Mouse (Mus musculus) subcutaneous adipose tissue, adult 2 months (tissue): ENCODE data around the gene Utf1. TPM values are rescaled to one million over a fixed set of nuclear protein-coding genes. Genes with fewer than 3 reads are reported as not detected.

ENCODE experiments used
- polyA plus RNA-seq: library from polyadenylated mRNA; depleted of rRNA; stranded (reverse); fragments of >200 nt; gene quantifications from 2 replicates; pipeline ENCODE4 v1.2.3, GENCODE M21; 2012; ENCODE audit warnings: low replicate concordance; rRNA removed

The Utf1 gene
- polyA plus RNA-seq = not detected in 2 replicates

DNA sequence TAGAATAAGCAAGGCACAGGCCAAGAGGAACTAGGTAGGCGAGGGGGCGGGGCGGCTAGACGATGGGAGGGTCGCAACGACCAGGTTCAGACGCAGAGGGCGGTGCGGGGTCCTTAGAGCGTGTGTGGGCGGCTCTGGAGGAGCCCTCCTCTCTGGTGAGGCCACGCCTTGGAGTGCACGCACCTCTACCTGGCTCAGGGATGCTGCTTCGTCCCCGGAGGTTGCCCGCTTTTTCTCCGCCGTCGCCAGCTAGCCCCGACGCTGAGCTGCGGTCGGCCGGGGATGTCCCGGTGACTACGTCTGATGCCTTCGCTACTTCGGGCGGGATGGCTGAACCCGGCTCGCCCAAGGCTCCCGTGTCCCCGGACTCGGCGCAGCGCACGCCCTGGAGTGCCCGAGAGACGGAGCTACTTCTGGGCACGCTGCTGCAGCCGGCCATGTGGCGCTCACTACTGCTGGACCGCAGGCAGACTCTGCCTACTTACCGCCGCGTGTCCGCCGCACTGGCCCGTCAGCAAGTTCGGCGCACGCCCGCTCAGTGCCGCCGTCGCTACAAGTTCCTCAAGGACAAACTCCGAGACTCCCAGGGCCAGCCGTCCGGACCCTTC, at the start of gene Utf1:
Gene Utf1 (plus strand): TSS at position 116 of the 608 bp plus-strand sequence.

GRCm38 (mm10) chr7:139894655-139895557, 48.7 kb upstream of the Utf1 start, which contains the start of gene Kndc1:
TSS of gene Kndc1 (plus strand) at chr7:139894696.

GRCm38 (mm10) chr7:139978278-139978892, 34.8 kb downstream of the Utf1 start, which contains the start of gene 6430531B16Rik:
TSS of gene 6430531B16Rik (minus strand) at chr7:139978755.

DNA sequence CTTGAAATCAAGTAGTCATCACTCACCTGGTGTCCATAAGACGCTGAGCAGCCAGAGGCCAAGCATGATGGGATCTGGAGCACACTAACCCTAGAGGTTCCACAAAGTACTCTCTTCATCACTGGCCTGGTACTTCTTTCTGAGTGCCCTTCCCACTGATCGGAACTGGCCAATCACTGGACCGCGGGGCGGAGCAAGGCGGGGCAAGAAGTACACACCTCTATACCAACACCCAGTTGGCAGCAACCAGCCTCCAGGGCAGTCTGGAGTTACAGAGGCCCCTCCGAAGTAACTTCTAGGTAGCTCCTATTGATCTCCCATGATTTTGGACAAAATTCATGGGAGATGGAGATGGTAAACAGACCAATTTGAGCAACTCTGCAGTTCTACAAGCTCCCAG, 48.8 kb downstream of the Utf1 start, which contains the start of gene Adam8:
Gene Adam8 (minus strand): TSS at position 157 of the 400 bp plus-strand sequence.

Other genes starting within 250 kb of the Utf1 start
- gene Adgra1, start 109.6 kb upstream of the Utf1 start, polyA plus RNA-seq = 0.18 TPM in 1 of 2 replicates, not detected in the other
- gene Kndc1, start 49.1 kb upstream of the Utf1 start, polyA plus RNA-seq = not detected in 2 replicates
- 0.14 and 0.32 TPM in 2 replicates for gene 6430531B16Rik, start 35.0 kb downstream of the Utf1 start, polyA plus RNA-seq
- 12.3 and 18.5 TPM in 2 replicates for gene Adam8, start 48.8 kb downstream of the Utf1 start, polyA plus RNA-seq
- gene Zfp511, start 92.6 kb downstream of the Utf1 start, polyA plus RNA-seq = 45.5 and 100 TPM in 2 replicates
- 28.2 and 39.2 TPM in 2 replicates for gene Tubgcp2, start 92.9 kb downstream of the Utf1 start, polyA plus RNA-seq
- not detected in 2 replicates for gene Msx3, start 105.3 kb downstream of the Utf1 start, polyA plus RNA-seq
- 0.18 and 0.19 TPM in 2 replicates for gene Caly, start 138.8 kb downstream of the Utf1 start, polyA plus RNA-seq
- 1.7 and 21.1 TPM in 2 replicates for gene Prap1, start 149.6 kb downstream of the Utf1 start, polyA plus RNA-seq
- 46.2 and 65.2 TPM in 2 replicates for gene Fuom, start 158.7 kb downstream of the Utf1 start, polyA plus RNA-seq
- 27.3 and 32.0 TPM in 2 replicates for gene Paox, start 172.0 kb downstream of the Utf1 start, polyA plus RNA-seq
- 240 and 347 TPM in 2 replicates for gene Echs1, start 172.7 kb downstream of the Utf1 start, polyA plus RNA-seq
- gene Mtg1, start 193.8 kb downstream of the Utf1 start, polyA plus RNA-seq = 30.3 and 50.3 TPM in 2 replicates
- gene Sprn, start 211.1 kb downstream of the Utf1 start, polyA plus RNA-seq = 0.89 and 2.7 TPM in 2 replicates
- not detected in 2 replicates for gene Olfr522, start 221.0 kb downstream of the Utf1 start, polyA plus RNA-seq
- not detected in 2 replicates for gene Olfr523, start 229.4 kb downstream of the Utf1 start, polyA plus RNA-seq